Mouse (Mus musculus) limb, embryonic 11.5 days (tissue): ENCODE data around the gene Hist1h2ap. TPM values are rescaled to one million over a fixed set of nuclear protein-coding genes. Genes with fewer than 3 reads are reported as not detected.
"Not testable (repeated sequence)": the region's sequence is repeated elsewhere in the genome, so short reads cannot be mapped to it uniquely, and the experiment has no call there.

Experiments used
- ATAC-seq: fragments of 200-750 bp; cut with Nextera tagmentation; 2 replicates; pipeline ENCODE4 v1.8.0; 2017; ENCODE audit warnings: low read depth; ENCODE audit not compliant: insufficient number of reproducible peaks, low FRiP score, low TSS enrichment
- DNase-seq: peaks from one replicate; pipeline ENCODE4 v3.0.0-alpha.2; 2015; ENCODE audit warnings: low spot score
- H3K27ac ChIP-seq: fragments of 300-500 bp; sonication (generic); replicated peaks from 2 replicates; pipeline ENCODE4 v1.5.1; 2014; ENCODE audit warnings: low read depth, mild to moderate bottlenecking, low read length
- H3K27me3 ChIP-seq: fragments of 300-500 bp; sonication (generic); 2 replicates; pipeline ENCODE4 v1.6.1; 2014; ENCODE audit warnings: mild to moderate bottlenecking, low read length, mixed read lengths; ENCODE audit not compliant: control insufficient read depth, insufficient read depth
- H3K36me3 ChIP-seq: fragments of 300-500 bp; sonication (generic); 2 replicates; pipeline ENCODE4 v1.6.1; 2014; ENCODE audit warnings: mild to moderate bottlenecking, low read length, moderate library complexity, mixed read lengths; ENCODE audit not compliant: control insufficient read depth, insufficient read depth
- H3K4me1 ChIP-seq: fragments of 300-500 bp; sonication (generic); 2 replicates; pipeline ENCODE4 v1.6.1; 2014; ENCODE audit warnings: low read length, mixed read lengths; ENCODE audit not compliant: control insufficient read depth, insufficient read depth
- H3K4me2 ChIP-seq: fragments of 300-500 bp; sonication (generic); 2 replicates; pipeline ENCODE4 v1.6.1; 2014; ENCODE audit warnings: low read depth, mild to moderate bottlenecking, moderate library complexity; ENCODE audit not compliant: severe bottlenecking
- H3K4me3 ChIP-seq: fragments of 300-500 bp; sonication (generic); 2 replicates; pipeline ENCODE4 v1.5.1; 2014; ENCODE audit warnings: low read depth, low read length
- H3K9ac ChIP-seq: fragments of 300-500 bp; sonication (generic); 2 replicates; pipeline ENCODE4 v1.6.1; 2014; ENCODE audit warnings: mild to moderate bottlenecking, low read length
- H3K9me3 ChIP-seq: fragments of 300-500 bp; sonication (generic); 2 replicates; pipeline ENCODE4 v1.6.1; 2016; ENCODE audit warnings: low read length; ENCODE audit not compliant: control insufficient read depth
- WGBS: fragments of 180-500 bp; shearing (Covaris S2); extraction: QIAGEN DNeasy Blood & Tissue Kit; methylation state at CpG from one replicate; pipeline ENCODE4 v1.1.7; 2014; 5-methylcytosine and 5-hydroxymethylcytosine counted together
- polyA plus RNA-seq: library from polyadenylated mRNA; unstranded; fragments of >200 nt; fragmentation: Nextera tagmentation; extraction: Ambion mirVana; gene quantifications from 2 replicates; pipeline ENCODE4 v1.2.1, GENCODE M21; 2014

The Hist1h2ap gene
- polyA plus RNA-seq, 1 experiment from 2014 or later, result 6,662 TPM

- DNase-seq, ATAC-seq, H3K4me3 ChIP-seq, H3K4me2 ChIP-seq, H3K27me3 ChIP-seq, H3K36me3 ChIP-seq, H3K9me3 ChIP-seq, H3K27ac ChIP-seq, H3K9ac ChIP-seq, H3K4me1 ChIP-seq: not testable (repeated sequence)
- 76% methylated on average over 6 of the region's 16 CpGs for WGBS
These were observed 13.0 kb downstream of the Hist1h2ap start for GRCm38 (mm10) chr13:21820082-21820890.

GRCm38 (mm10) chr13:21812092-21812491 lies 21.2 kb downstream of the Hist1h2ap start:
- not testable (repeated sequence) for H3K9ac ChIP-seq

GRCm38 (mm10) chr13:21811539-21811938 lies 21.8 kb downstream of the Hist1h2ap start, which contains the start of gene Hist1h4m:
Gene Hist1h4m (plus strand): TSS chr13:21811746.
- not testable (repeated sequence) for DNase-seq, H3K36me3 ChIP-seq, H3K4me1 ChIP-seq, H3K4me3 ChIP-seq, H3K27ac ChIP-seq, H3K27me3 ChIP-seq, H3K9me3 ChIP-seq, H3K9ac ChIP-seq
- WGBS, result no CpG with 5 or more reads among the region's 24 CpGs
- ATAC-seq, result peak; percentile 48; the same call in 1 of the 2 replicates
- peak within 1 kb of the TSS; percentile 27 for H3K4me2 ChIP-seq

More at GRCm38 (mm10) chr13:21812092-21812491, 21.2 kb downstream of the Hist1h2ap start:
- DNase-seq, H3K27ac ChIP-seq, H3K9me3 ChIP-seq, H3K4me1 ChIP-seq, H3K36me3 ChIP-seq, H3K4me3 ChIP-seq, H3K27me3 ChIP-seq: not testable (repeated sequence)
- peak overlapping the region; percentile 27 for H3K4me2 ChIP-seq
- peak; percentile 67 for ATAC-seq
- WGBS, result 0% methylated on average over 9 of the region's 14 CpGs

- ATAC-seq, result peak; percentile 42
- H3K4me2 ChIP-seq, H3K27ac ChIP-seq, H3K9me3 ChIP-seq, H3K27me3 ChIP-seq, H3K4me1 ChIP-seq, H3K36me3 ChIP-seq, H3K4me3 ChIP-seq, H3K9ac ChIP-seq, DNase-seq: not testable (repeated sequence)
- WGBS, result no CpG with 5 or more reads among the region's 8 CpGs
These were observed 22.2 kb downstream of the Hist1h2ap start for GRCm38 (mm10) chr13:21811074-21811473.

GRCm38 (mm10) chr13:21810073-21810472 lies 23.2 kb downstream of the Hist1h2ap start, which contains the start of the genes Hist1h2bq and Hist1h2ao:
Gene Hist1h2bq (minus strand): TSS chr13:21810197.
Gene Hist1h2ao (plus strand): TSS chr13:21810465.
- not testable (repeated sequence) for H3K4me1 ChIP-seq, H3K27me3 ChIP-seq, H3K4me2 ChIP-seq, DNase-seq, H3K4me3 ChIP-seq, H3K9ac ChIP-seq, H3K36me3 ChIP-seq, H3K9me3 ChIP-seq, H3K27ac ChIP-seq
- WGBS, result no CpG with 5 or more reads among the region's 23 CpGs
- ATAC-seq, result peak; percentile 96

GRCm38 (mm10) chr13:21803058-21803457 lies 30.2 kb downstream of the Hist1h2ap start:
- not testable (repeated sequence) for H3K9me3 ChIP-seq, H3K9ac ChIP-seq, H3K36me3 ChIP-seq, DNase-seq, H3K27ac ChIP-seq, H3K4me2 ChIP-seq, H3K4me3 ChIP-seq, H3K27me3 ChIP-seq, H3K4me1 ChIP-seq
- peak; percentile 78; the same call in 1 of the 2 replicates for ATAC-seq
- no CpG with 5 or more reads among the region's 4 CpGs for WGBS

GRCm38 (mm10) chr13:21797163-21797562 lies 36.1 kb downstream of the Hist1h2ap start:
- not testable (repeated sequence) for DNase-seq, ATAC-seq, H3K36me3 ChIP-seq, H3K9me3 ChIP-seq, H3K27ac ChIP-seq, H3K4me1 ChIP-seq, H3K9ac ChIP-seq, H3K4me3 ChIP-seq, H3K27me3 ChIP-seq, H3K4me2 ChIP-seq

- Histone ChIP-seq H3K4me1 (no peaks in the 10 kb centered on the region), H3K9ac (no peak overlapping the region), H3K4me3 (no peak overlapping the region), H3K4me2 (no peak overlapping the region), H3K36me3 (no peaks in the 10 kb centered on the region), H3K9me3 (no peaks in the 10 kb centered on the region), H3K27ac (no peak overlapping the region), H3K27me3 (no peaks in the 10 kb centered on the region)
- no peak for DNase-seq
- 91% methylated on average over 7 of the region's 7 CpGs for WGBS
- no peak for ATAC-seq
These were observed 37.7 kb downstream of the Hist1h2ap start for GRCm38 (mm10) chr13:21795584-21795983.
